Comparison of ENCODE assay signal across 18 mouse cellular contexts in the genomic region with DNA sequence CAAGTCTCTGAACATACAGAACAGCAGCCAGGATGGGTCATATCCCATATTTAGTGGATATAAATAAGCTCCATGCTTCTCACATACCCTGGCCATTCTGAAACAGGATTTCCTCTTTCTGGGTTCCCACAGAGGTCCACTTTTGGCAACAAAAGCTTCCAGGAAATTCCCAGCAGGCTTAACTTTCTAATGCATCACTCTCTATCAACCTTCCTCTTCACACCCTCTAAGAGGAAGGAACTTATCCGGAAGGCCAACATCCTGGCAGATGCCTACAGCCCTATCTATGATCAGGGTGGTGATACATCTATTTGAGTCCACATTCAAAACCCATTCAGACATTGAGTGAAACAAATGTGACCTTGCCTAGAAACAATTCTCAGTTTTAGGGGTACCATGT. TPM values are rescaled to one million over a fixed set of nuclear protein-coding genes. Genes with fewer than 3 reads are reported as not detected.
DNase-seq lines count a peak whose midpoint lies in the region; ATAC-seq lines count a peak whose summit lies in the region.
"Had no signal": no experiment of that assay in that cellular context is flagged by ENCODE, and none has a peak within 500 bp of the region (broad histone marks: within the 10 kb centered on the region; RNA-seq: fewer than 3 reads in every experiment).

No protein-coding gene starts in this region.

- H3K4me1 ChIP-seq in heart, embryonic 12.5 days (replicated peaks), result peaks cover 20% of the 10 kb centered on the region

- 63% methylated on average over 1 of the region's 1 CpGs for WGBS in heart, embryonic 12.5 days

- no peaks in the 10 kb centered on the region for H3K27me3 ChIP-seq in heart, embryonic 12.5 days (replicated peaks)
- H3K27me3 ChIP-seq: embryonic facial prominence, embryonic 15.5 days; liver, embryonic 13.5 days; midbrain, embryonic 12.5 days had no signal

- no peak overlapping the region for H3K4me3 ChIP-seq in heart, embryonic 12.5 days
- H3K4me3 ChIP-seq: embryonic facial prominence, embryonic 15.5 days; forebrain, embryonic 10.5 days; layer of hippocampus, adult 2 months; liver, embryonic 13.5 days; midbrain, embryonic 12.5 days had no signal

- peak; percentile 96 for DNase-seq in heart, adult 11 months
- peak; percentile 8 for DNase-seq in kidney, adult 18-20 months
- no peak for DNase-seq in kidney, postnatal 4 days
- peak; percentile 64 for DNase-seq in kidney, adult 9 months
- peak; percentile 59 for DNase-seq in lung, postnatal 25 days (ENCODE audit: low spot score)
- DNase-seq in right cerebral cortex, postnatal 25 days, result no peak
- DNase-seq in left cerebral cortex, adult 9 months (ENCODE audit: low spot score in 2 of 2), result no peak
- DNase-seq: cerebellum, adult 9-11 months; gastrocnemius, postnatal 25 days; liver, embryonic 13.5 days; thymus, postnatal 25 days had no signal

- no peak overlapping the region for H3K9ac ChIP-seq in heart, embryonic 12.5 days
- H3K9ac ChIP-seq: embryonic facial prominence, embryonic 15.5 days; midbrain, embryonic 12.5 days had no signal

- no peaks in the 10 kb centered on the region for H3K9me3 ChIP-seq in heart, embryonic 12.5 days (replicated peaks)
- H3K9me3 ChIP-seq: embryonic facial prominence, embryonic 15.5 days; forebrain, embryonic 10.5 days; liver, embryonic 13.5 days; midbrain, embryonic 12.5 days had no signal

- no peak overlapping the region for H3K4me2 ChIP-seq in heart, embryonic 12.5 days
- H3K4me2 ChIP-seq: embryonic facial prominence, embryonic 15.5 days; midbrain, embryonic 12.5 days had no signal

- no peak for ATAC-seq in heart, embryonic 12.5 days (ENCODE audit: insufficient number of reproducible peaks, low FRiP score)
- ATAC-seq: inflammation-experienced regulatory T-cells, adult 6 months had no signal

- H3K27ac ChIP-seq in heart, embryonic 12.5 days (ENCODE audit: poor library complexity, severe bottlenecking), result no peak overlapping the region
- H3K27ac ChIP-seq: embryonic facial prominence, embryonic 15.5 days; forebrain, embryonic 10.5 days; layer of hippocampus, adult 2 months; liver, embryonic 13.5 days; macrophage; midbrain, embryonic 12.5 days had no signal

- H3K36me3 ChIP-seq in heart, embryonic 12.5 days, result peaks cover 26% of the 10 kb centered on the region

RNA-seq across cellular contexts. Expression of a gene that starts 2.5 kb away (rescaled TPM):
- polyA plus RNA-seq in heart, embryonic 12.5 days (2016; fragmentation: Nextera tagmentation; extraction: Ambion mirVana), result 232 TPM in 2 replicates

RNA-seq across cellular contexts. Expression of a gene that starts 20.9 kb away (rescaled TPM):
- polyA plus RNA-seq in heart, embryonic 12.5 days (2016; fragmentation: Nextera tagmentation; extraction: Ambion mirVana), result 8.7 and 9.4 TPM in 2 replicates

RNA-seq across cellular contexts. Expression of a gene that starts 56.4 kb away (rescaled TPM):
- polyA plus RNA-seq in heart, embryonic 12.5 days (2016; fragmentation: Nextera tagmentation; extraction: Ambion mirVana), result 87.7 and 97.8 TPM in 2 replicates

Comparison
In these comparisons a context has a peak if more than half of its experiments do, and no peak if none do; other contexts are left out.
1. DNase-seq: peak in heart, adult 11 months (single experiment), kidney, adult 18-20 months (single experiment), kidney, adult 9 months (single experiment) and lung, postnatal 25 days (single experiment); none in kidney, postnatal 4 days (0 of 2), right cerebral cortex, postnatal 25 days (single experiment) and left cerebral cortex, adult 9 months (0 of 2).